Mouse (Mus musculus) stomach, postnatal 0 days (tissue): ENCODE measurements around the gene Hdac1. TPM values are rescaled to one million over a fixed set of nuclear protein-coding genes. Genes with fewer than 3 reads are reported as not detected.

Experiments used
- ATAC-seq: fragments of 200-750 bp; cut with Nextera tagmentation; 2 replicates; pipeline ENCODE4 v1.8.0; 2017; ENCODE audit not compliant: low FRiP score, low TSS enrichment
- DNase-seq: peaks from one replicate; pipeline ENCODE4 v3.0.0-alpha.2; 2016; ENCODE audit warnings: low spot score
- H3K27ac ChIP-seq: fragments of 300-500 bp; sonication (generic); replicated peaks from 2 replicates; pipeline ENCODE4 v1.5.1; 2014; ENCODE audit warnings: mild to moderate bottlenecking, control low read depth
- H3K27me3 ChIP-seq: fragments of 300-500 bp; sonication (generic); 2 replicates; pipeline ENCODE4 v1.6.1; 2014; ENCODE audit warnings: low read length; ENCODE audit not compliant: control insufficient read depth, insufficient read depth
- H3K36me3 ChIP-seq: fragments of 300-500 bp; sonication (generic); 2 replicates; pipeline ENCODE4 v1.6.1; 2014; ENCODE audit warnings: low read length, mixed read lengths; ENCODE audit not compliant: control insufficient read depth, insufficient read depth
- H3K4me1 ChIP-seq: fragments of 300-500 bp; sonication (generic); replicated peaks from 2 replicates; pipeline ENCODE4 v1.6.1; 2014; ENCODE audit warnings: antibody characterized with exemption; ENCODE audit not compliant: control insufficient read depth, insufficient read depth
- H3K4me2 ChIP-seq: fragments of 300-500 bp; sonication (generic); replicated peaks from 2 replicates; pipeline ENCODE4 v1.6.1; 2014; ENCODE audit warnings: low read depth, mild to moderate bottlenecking, control low read depth, moderate library complexity
- H3K4me3 ChIP-seq: fragments of 300-500 bp; sonication (generic); 2 replicates; pipeline ENCODE4 v1.5.1; 2014; ENCODE audit warnings: low read depth, low read length, control low read depth
- H3K9ac ChIP-seq: fragments of 300-500 bp; sonication (generic); 2 replicates; pipeline ENCODE4 v1.6.1; 2014; ENCODE audit warnings: mild to moderate bottlenecking, low read length, control low read depth, mixed read lengths
- H3K9me3 ChIP-seq: fragments of 300-500 bp; sonication (generic); 2 replicates; pipeline ENCODE4 v1.6.1; 2016; ENCODE audit warnings: low read length; ENCODE audit not compliant: control insufficient read depth
- CTCF ChIP-seq: IDR thresholded peaks from 2 replicates; pipeline ENCODE4 v1.5.1; 2016; ENCODE audit warnings: antibody characterized with exemption, low read depth, mild to moderate bottlenecking, moderate library complexity
- EP300 ChIP-seq: optimal IDR thresholded peaks from 2 replicates; pipeline ENCODE3; 2016; ENCODE audit warnings: antibody characterized with exemption
- WGBS: fragments of 180-500 bp; shearing (Covaris S2); extraction: QIAGEN DNeasy Blood & Tissue Kit; methylation state at CpG from one replicate; pipeline ENCODE4 v1.1.7; 2014; 5-methylcytosine and 5-hydroxymethylcytosine counted together
- polyA plus RNA-seq: library from polyadenylated mRNA; unstranded; fragments of >200 nt; fragmentation: Nextera tagmentation; extraction: Ambion mirVana; gene quantifications from 2 replicates; pipeline ENCODE4 v1.2.1, GENCODE M21; 2015

The Hdac1 gene
- polyA plus RNA-seq, 1 experiment from 2014 or later, result 110 TPM

DNA sequence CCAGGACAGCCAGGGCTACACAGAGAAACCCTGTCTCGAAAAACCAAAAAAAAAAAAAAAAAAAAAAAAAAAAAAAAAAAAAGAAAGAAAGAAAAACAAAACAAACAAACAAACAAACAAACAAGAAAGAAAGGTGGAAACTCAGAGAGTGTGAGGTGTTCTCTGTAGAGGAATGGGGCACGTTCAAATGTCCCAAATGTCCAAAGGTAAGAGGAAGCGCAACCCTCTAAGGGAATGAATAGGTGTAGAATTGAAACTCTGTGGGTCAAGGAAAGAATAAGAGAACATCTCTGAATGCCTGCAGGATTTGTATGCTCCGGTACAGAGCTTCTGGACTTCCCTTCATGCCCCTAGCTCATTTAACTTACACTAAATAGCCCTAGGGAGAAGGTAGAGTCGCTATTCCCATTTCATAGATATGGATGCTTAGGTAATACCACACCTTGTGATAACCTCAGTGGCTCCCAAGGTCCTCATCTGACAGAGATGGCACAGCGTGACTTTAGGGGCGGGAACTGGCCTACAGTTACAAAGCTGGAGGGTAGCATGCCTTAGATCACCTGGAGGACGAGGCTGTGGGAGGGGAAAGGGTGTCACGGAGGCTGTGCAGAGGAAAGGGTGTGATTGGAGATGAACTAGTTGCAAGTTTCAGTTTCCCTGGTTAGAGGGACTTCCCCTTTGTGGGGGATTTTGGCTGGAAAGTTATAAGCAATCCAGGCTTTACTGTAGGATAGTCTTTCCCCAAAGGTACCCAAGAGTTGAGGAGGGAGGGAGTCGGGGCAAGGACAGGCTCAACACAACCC lies 34.9 kb downstream of the Hdac1 start:
- H3K9me3 ChIP-seq, result no peaks in the 10 kb centered on the region
- no peak overlapping the region for H3K4me3 ChIP-seq
- ATAC-seq, result no peak
- WGBS, result 58% methylated on average over 9 of the region's 10 CpGs
- DNase-seq, result no peak
- no peaks in the 10 kb centered on the region for H3K36me3 ChIP-seq
- H3K27me3 ChIP-seq, result no peaks in the 10 kb centered on the region
- H3K4me1 ChIP-seq, result peaks cover 7% of the 10 kb centered on the region
- no peak for TF ChIP-seq EP300
- no peak for TF ChIP-seq CTCF
- no peak overlapping the region for H3K9ac ChIP-seq
- H3K4me2 ChIP-seq, result no peak overlapping the region
- H3K27ac ChIP-seq, result no peak overlapping the region

DNA sequence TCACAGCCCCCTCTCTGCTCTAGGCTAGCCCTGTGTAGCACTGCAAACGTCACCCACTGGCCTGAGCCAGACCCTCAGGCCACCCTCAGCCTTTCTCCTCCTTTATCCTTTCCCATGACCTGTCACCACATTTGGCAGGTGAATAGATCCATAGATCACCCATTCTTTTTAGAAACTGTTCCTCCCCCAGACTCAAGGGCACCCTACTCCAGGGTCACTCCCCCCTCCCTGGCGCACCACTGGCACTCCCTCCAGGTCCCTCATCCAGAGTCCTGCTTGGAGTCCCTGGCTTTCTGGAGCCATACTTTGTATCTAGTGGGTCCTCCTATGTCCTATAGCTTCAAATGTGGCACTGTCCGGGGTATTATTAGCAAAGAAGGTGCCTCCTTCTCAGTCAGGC lies 37.0 kb downstream of the Hdac1 start:
- Histone ChIP-seq H3K27ac (no peak overlapping the region), H3K27me3 (no peaks in the 10 kb centered on the region), H3K9ac (no peak overlapping the region), H3K36me3 (no peaks in the 10 kb centered on the region), H3K4me3 (no peak overlapping the region), H3K9me3 (no peaks in the 10 kb centered on the region), H3K4me1 (peaks cover 7% of the 10 kb centered on the region), H3K4me2 (no peak overlapping the region)
- no peak for TF ChIP-seq CTCF
- TF ChIP-seq EP300, result no peak
- 95% methylated on average over 3 of the region's 3 CpGs for WGBS
- DNase-seq (no peak), ATAC-seq (no peak)

DNA sequence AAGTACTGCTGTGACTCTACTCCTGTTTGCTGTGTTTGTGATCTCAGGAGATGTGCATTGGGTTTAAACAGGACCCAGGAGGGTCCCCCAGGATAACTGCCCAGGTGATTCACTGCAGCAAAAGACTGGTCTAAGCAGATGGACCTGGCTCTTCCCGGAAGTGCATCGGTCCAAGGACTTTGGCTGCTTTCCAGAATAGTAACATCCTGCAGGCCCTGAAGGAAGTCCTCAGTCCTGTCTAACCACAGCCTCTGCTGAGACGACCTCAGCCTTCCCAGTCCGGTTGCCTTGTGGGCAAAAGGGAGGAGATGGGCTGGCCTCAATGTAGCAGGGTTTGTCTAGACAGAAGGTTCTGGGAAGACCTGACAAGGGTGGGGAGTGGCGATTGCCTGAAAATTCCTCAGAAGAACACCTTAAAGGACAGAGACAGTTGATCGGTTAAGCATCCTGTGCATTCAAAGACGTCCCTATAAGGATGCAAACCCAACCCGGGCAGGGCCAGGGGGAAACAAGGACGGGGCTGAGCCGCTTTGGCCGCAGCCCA lies 39.5 kb downstream of the Hdac1 start:
- no peak overlapping the region for H3K9ac ChIP-seq
- DNase-seq (no peak), ATAC-seq (peak; percentile 7; the same call in 1 of the 2 replicates)
- no peaks in the 10 kb centered on the region for H3K9me3 ChIP-seq
- H3K4me1 ChIP-seq, result peaks cover 4% of the 10 kb centered on the region
- peak overlapping the region; percentile 61 for H3K27ac ChIP-seq
- H3K36me3 ChIP-seq, result no peaks in the 10 kb centered on the region
- H3K4me3 ChIP-seq, result no peak overlapping the region
- 48% methylated on average over 11 of the region's 11 CpGs for WGBS
- TF ChIP-seq EP300 (no peak), CTCF (no peak)
- H3K27me3 ChIP-seq, result no peaks in the 10 kb centered on the region
- H3K4me2 ChIP-seq, result no peak overlapping the region

DNA sequence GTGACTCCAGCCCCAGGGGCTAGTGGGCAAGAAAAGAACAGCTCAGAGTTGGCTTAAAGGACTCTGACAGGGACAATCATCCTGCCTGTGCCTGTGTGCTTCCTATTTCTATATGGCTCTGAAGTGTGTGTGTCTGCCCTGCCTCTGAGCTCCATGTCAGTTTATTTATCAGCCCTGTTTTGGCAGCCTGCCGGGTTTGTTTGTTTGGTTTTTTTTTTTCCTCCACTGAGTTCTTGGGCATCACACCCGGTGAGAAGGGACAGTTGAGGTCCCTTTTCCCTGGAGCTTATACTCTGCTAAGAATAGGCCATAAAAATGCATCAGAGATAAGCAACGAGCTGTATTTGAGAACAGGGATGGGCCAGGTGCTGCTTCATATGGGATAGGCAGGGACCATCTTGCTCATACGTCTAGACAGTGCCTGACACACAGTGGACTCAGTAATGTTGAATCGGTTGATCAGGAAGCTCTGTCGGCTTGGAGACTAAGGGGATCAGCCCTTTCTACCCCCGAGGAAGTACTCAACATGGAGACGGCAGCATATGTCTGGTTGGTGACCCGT lies 40.1 kb downstream of the Hdac1 start:
- WGBS, result 45% methylated on average over 9 of the region's 9 CpGs
- ATAC-seq (peak; percentile 67), DNase-seq (no peak)
- H3K9ac ChIP-seq, result no peak overlapping the region
- H3K27ac ChIP-seq, result peak overlapping the region; percentile 61
- peaks cover 4% of the 10 kb centered on the region for H3K4me1 ChIP-seq
- no peaks in the 10 kb centered on the region for H3K36me3 ChIP-seq
- no peak overlapping the region for H3K4me2 ChIP-seq
- TF ChIP-seq CTCF, result no peak
- TF ChIP-seq EP300, result no peak
- H3K4me3 ChIP-seq, result no peak overlapping the region
- no peaks in the 10 kb centered on the region for H3K9me3 ChIP-seq
- no peaks in the 10 kb centered on the region for H3K27me3 ChIP-seq

DNA sequence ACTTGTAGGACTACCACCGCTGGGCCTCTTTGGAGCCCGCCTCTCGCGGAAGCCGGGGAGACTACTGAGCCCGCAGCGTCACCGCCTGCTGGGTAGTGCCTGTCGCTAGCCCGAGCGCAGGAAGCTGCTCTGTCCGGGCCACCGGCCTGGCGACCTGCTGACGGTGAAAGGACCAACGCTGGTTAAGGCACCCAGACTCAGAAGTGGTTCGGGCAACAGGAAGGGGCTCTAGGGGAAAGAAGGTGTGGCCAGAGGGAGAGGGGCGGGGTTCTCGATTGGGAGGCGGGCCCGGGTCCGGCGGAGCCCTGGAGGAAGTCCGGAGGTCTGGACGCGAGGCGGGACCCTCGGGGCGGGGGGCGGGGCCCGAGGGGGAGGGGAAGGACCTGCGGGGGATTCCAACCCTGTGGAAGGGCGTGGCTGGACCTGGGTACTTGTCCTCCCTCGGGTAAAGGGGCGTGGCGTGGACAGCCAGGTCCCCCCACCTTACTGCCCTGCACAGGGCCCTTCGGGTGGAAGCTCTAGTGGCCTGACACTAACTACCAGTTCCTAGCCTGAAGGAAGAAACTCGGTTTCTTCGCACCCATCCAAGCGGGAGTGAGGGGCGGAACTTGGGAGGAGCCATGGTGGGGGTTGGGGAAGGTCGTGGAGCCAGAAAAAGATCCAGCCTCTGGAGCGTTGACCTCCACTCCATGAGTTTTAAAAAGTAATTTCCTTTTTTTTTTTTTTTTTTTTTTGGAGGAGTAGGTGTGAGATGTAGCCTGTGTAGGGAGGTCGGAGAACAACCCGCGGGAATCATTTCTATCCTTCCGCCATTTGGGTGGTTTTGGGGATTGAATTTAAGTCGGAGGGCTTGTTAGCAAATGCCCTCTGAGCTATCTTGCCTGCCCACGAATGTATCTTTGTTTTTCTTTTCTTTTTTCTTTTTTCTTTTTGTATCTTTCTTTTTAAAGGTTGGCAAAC lies 41.6 kb downstream of the Hdac1 start:
- no peaks in the 10 kb centered on the region for H3K36me3 ChIP-seq
- no peaks in the 10 kb centered on the region for H3K27me3 ChIP-seq
- no peaks in the 10 kb centered on the region for H3K9me3 ChIP-seq
- 0 out of 2 replicates have a peak, but pooled peaks have one; percentile 8 for TF ChIP-seq CTCF
- TF ChIP-seq EP300, result no peak
- H3K4me1 ChIP-seq, result peaks cover 4% of the 10 kb centered on the region
- peak; percentile 82 for ATAC-seq
- H3K27ac ChIP-seq, result peak overlapping the region; percentile 95
- DNase-seq, result peak; percentile 93
- H3K4me2 ChIP-seq, result peak overlapping the region; percentile 86
- H3K9ac ChIP-seq, result peak overlapping the region; percentile 65
- peak overlapping the region; percentile 59 for H3K4me3 ChIP-seq
- WGBS, result 2% methylated on average over 43 of the region's 49 CpGs
